Mouse (Mus musculus) MEL (cell line): ENCODE measurements around the gene Kcna5.

Experiments used
- CTCF ChIP-seq, 3 experiments: IDR thresholded peaks in 2 of 3; conservative IDR thresholded peaks in 1 of 3; 2 replicates each; pipeline ENCODE4 v1.5.1; 2011 to 2012; ENCODE audit warnings: low read length in 3 of 3, low read depth in 2 of 3, mild to moderate bottlenecking in 2 of 3, improper control_type of control experiment in 1 of 3, inconsistent platforms in 1 of 3, mixed read lengths in 1 of 3, moderate library complexity in 1 of 3; ENCODE audit not compliant: control insufficient read depth in 1 of 3, insufficient read depth in 1 of 3, poor library complexity in 1 of 3, severe bottlenecking in 1 of 3
- JUND ChIP-seq: IDR thresholded peaks from 2 replicates; pipeline ENCODE4 v1.6.1; 2011; ENCODE audit warnings: low read depth, mild to moderate bottlenecking, improper control_type of control experiment, low read length
- NRF1 ChIP-seq: IDR thresholded peaks from 2 replicates; pipeline ENCODE4 v1.6.1; 2014; ENCODE audit warnings: low read depth, mild to moderate bottlenecking, inconsistent platforms, low read length, improper control_type of control experiment, moderate library complexity; ENCODE audit not compliant: poor library complexity, insufficient read depth, severe bottlenecking
- POLR2A ChIP-seq, 2 experiments: IDR thresholded peaks; 2 replicates each; pipeline ENCODE4 v1.6.1; 2011 to 2012; ENCODE audit warnings: low read length in 2 of 2, mild to moderate bottlenecking in 2 of 2, control low read depth in 1 of 2, improper control_type of control experiment in 1 of 2, low read depth in 1 of 2, moderate library complexity in 1 of 2; ENCODE audit not compliant: control insufficient read depth in 1 of 2, insufficient read depth in 1 of 2, poor library complexity in 1 of 2
- ZC3H11A ChIP-seq: IDR thresholded peaks from 2 replicates; pipeline ENCODE4 v1.6.1; 2012; ENCODE audit warnings: low read depth, mild to moderate bottlenecking, inconsistent platforms, low read length, improper control_type of control experiment

DNA sequence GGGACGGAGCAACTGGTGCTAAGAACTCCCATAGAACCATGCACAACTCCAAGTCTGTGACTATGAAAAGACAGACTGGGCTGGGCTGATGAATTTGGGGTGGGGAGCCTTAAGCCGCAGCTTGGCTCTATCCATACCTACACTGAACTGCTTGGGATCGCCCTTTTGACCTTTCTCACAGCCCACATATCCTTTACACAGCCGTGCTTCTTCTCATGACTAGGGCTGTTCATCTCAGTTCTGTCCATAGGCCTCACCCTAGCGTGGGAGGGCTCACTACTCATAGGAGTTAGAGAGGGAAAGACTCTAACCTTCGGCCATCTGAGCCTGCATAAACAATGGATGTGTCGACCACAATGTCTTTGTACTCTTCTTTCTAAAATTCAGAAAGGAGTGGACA, 39.6 kb upstream of the Kcna5 start:
- TF ChIP-seq JUND (no peak), CTCF (IDR thresholded peaks at IDR 0.05 in 2 of 3, conservative IDR thresholded peaks at IDR 0.05 in 1 of 3; ENCODE audit: control insufficient read depth in 1 of 3, insufficient read depth in 1 of 3, low read depth in 2 of 3, low read length in 3 of 3, poor library complexity in 1 of 3, severe bottlenecking in 1 of 3) (no peak), POLR2A (IDR thresholded peaks at IDR 0.05; ENCODE audit: control insufficient read depth in 1 of 2, insufficient read depth in 1 of 2, low read depth in 1 of 2, low read length in 2 of 2, poor library complexity in 1 of 2) (no peak), NRF1 (no peak), ZC3H11A (no peak)
